Mouse (Mus musculus) stomach, embryonic 16.5 days (tissue): Measurements from ENCODE around the gene Vsig2. TPM values are rescaled to one million over a fixed set of nuclear protein-coding genes. Genes with fewer than 3 reads are reported as not detected.

Experiments
- ATAC-seq: fragments of 200-750 bp; cut with Nextera tagmentation; 2 replicates; pipeline ENCODE4 v1.8.0; 2017; ENCODE audit warnings: moderate number of reproducible peaks, moderate TSS enrichment; ENCODE audit not compliant: insufficient read depth, low FRiP score
- H3K27ac ChIP-seq: fragments of 300-500 bp; sonication (generic); 2 replicates; pipeline ENCODE4 v1.5.1; 2014; ENCODE audit warnings: low read length
- H3K27me3 ChIP-seq: fragments of 300-500 bp; sonication (generic); 2 replicates; pipeline ENCODE4 v1.6.1; 2014; ENCODE audit warnings: low read length, control low read depth, mixed read lengths; ENCODE audit not compliant: control insufficient read depth, insufficient read depth
- H3K36me3 ChIP-seq: fragments of 300-500 bp; sonication (generic); 2 replicates; pipeline ENCODE4 v1.6.1; 2014; ENCODE audit warnings: low read length; ENCODE audit not compliant: control insufficient read depth, insufficient read depth
- H3K4me1 ChIP-seq: fragments of 300-500 bp; sonication (generic); 2 replicates; pipeline ENCODE4 v1.6.1; 2014; ENCODE audit warnings: low read length, control low read depth, mixed read lengths; ENCODE audit not compliant: control insufficient read depth, insufficient read depth
- H3K4me2 ChIP-seq: fragments of 300-500 bp; sonication (generic); 2 replicates; pipeline ENCODE4 v1.6.1; 2014; ENCODE audit warnings: low read depth, low read length, mixed read lengths
- H3K4me3 ChIP-seq: fragments of 300-500 bp; sonication (generic); replicated peaks from 2 replicates; pipeline ENCODE4 v1.5.1; 2014; ENCODE audit warnings: mild to moderate bottlenecking, low read length
- H3K9ac ChIP-seq: fragments of 300-500 bp; sonication (generic); 2 replicates; pipeline ENCODE4 v1.6.1; 2014; ENCODE audit warnings: low read length
- H3K9me3 ChIP-seq: fragments of 300-500 bp; sonication (generic); replicated peaks from 2 replicates; pipeline ENCODE4 v1.6.1; 2016; ENCODE audit warnings: low read length, control low read depth; ENCODE audit not compliant: control insufficient read depth
- WGBS: fragments of 180-500 bp; shearing (Covaris S2); extraction: QIAGEN DNeasy Blood & Tissue Kit; methylation state at CpG from one replicate; pipeline ENCODE4 v1.1.7; 2014; 5-methylcytosine and 5-hydroxymethylcytosine counted together
- polyA plus RNA-seq: library from polyadenylated mRNA; unstranded; fragments of >200 nt; fragmentation: Nextera tagmentation; extraction: Ambion mirVana; gene quantifications from 2 replicates; pipeline ENCODE4 v1.2.1, GENCODE M21; 2015

Vsig2 gene
- polyA plus RNA-seq, 1 experiment from 2014 or later, result 96.0 TPM

- WGBS, result 78% methylated on average over 3 of the region's 3 CpGs
- Histone ChIP-seq H3K4me3 (no peak overlapping the region), H3K36me3 (no peaks in the 10 kb centered on the region), H3K4me2 (no peak overlapping the region), H3K27ac (no peak overlapping the region), H3K4me1 (no peaks in the 10 kb centered on the region), H3K27me3 (no peaks in the 10 kb centered on the region), H3K9me3 (no peaks in the 10 kb centered on the region), H3K9ac (no peak overlapping the region)
- ATAC-seq, result no peak
Observed at GRCm38 (mm10) chr9:37593690-37594089, 54.6 kb downstream of the Vsig2 start.

Other genes starting within 250 kb of the Vsig2 start
- gene Ccdc15, start 190.8 kb upstream of the Vsig2 start, polyA plus RNA-seq, result 4.2 and 5.0 TPM in 2 replicates
- 0.19 TPM in 1 of 2 replicates, not detected in the other for gene Hepacam, start 171.9 kb upstream of the Vsig2 start, polyA plus RNA-seq
- gene Robo4, start 137.4 kb upstream of the Vsig2 start, polyA plus RNA-seq, result 12.3 and 13.3 TPM in 2 replicates
- gene Robo3, start 106.0 kb upstream of the Vsig2 start, polyA plus RNA-seq, result not detected in 2 replicates
- gene Msantd2, start 49.9 kb upstream of the Vsig2 start, polyA plus RNA-seq, result 15.3 and 16.1 TPM in 2 replicates
- 58.2 and 58.6 TPM in 2 replicates for gene Esam, start 11.2 kb upstream of the Vsig2 start, polyA plus RNA-seq
- gene Nrgn, start 13.6 kb downstream of the Vsig2 start, polyA plus RNA-seq, result 4.4 and 4.5 TPM in 2 replicates
- 11.9 and 13.3 TPM in 2 replicates for gene Siae, start 16.4 kb downstream of the Vsig2 start, polyA plus RNA-seq
- 4.7 and 5.7 TPM in 2 replicates for gene Spa17, start 74.5 kb downstream of the Vsig2 start, polyA plus RNA-seq
- 154 and 162 TPM in 2 replicates for gene Tbrg1, start 118.1 kb downstream of the Vsig2 start, polyA plus RNA-seq
- not detected in 2 replicates for gene Panx3, start 130.0 kb downstream of the Vsig2 start, polyA plus RNA-seq
- gene Olfr160, start 177.0 kb downstream of the Vsig2 start, polyA plus RNA-seq, result not detected in 2 replicates
- not detected in 2 replicates for gene Olfr874, start 205.9 kb downstream of the Vsig2 start, polyA plus RNA-seq
- gene Olfr875, start 232.6 kb downstream of the Vsig2 start, polyA plus RNA-seq, result not detected in 2 replicates